In genomic region chr11:117967249-117968015, GRCm38 (mm10) we compare ENCODE assay signal across 9 mouse cellular contexts. TPM values are rescaled to one million over a fixed set of nuclear protein-coding genes. Genes with fewer than 3 reads are reported as not detected.
DNase-seq lines count a peak whose midpoint lies in the region; ATAC-seq and TF ChIP-seq lines count a peak whose summit lies in the region.
"Had no signal": no experiment of that assay in that cellular context is flagged by ENCODE, and none has a peak within 500 bp of the region (broad histone marks: within the 10 kb centered on the region; RNA-seq: fewer than 3 reads in every experiment).

No protein-coding gene starts in this region.

- H3K36me3 ChIP-seq in heart, embryonic 14.5 days (ENCODE audit: control insufficient read depth, insufficient read depth, low read length): peaks cover 5% of the 10 kb centered on the region; the same call in 1 of the 2 replicates
- H3K36me3 ChIP-seq in ES-E14 (ENCODE audit: control insufficient read depth, insufficient read depth, low read length, poor library complexity, severe bottlenecking): peaks cover 27% of the 10 kb centered on the region
- H3K36me3 ChIP-seq in embryonic facial prominence, embryonic 13.5 days: peaks cover 11% of the 10 kb centered on the region; the same call in 1 of the 2 replicates
- no peaks in the 10 kb centered on the region for H3K36me3 ChIP-seq in limb, embryonic 11.5 days (ENCODE audit: control insufficient read depth, insufficient read depth, low read length)
- H3K36me3 ChIP-seq in stomach, embryonic 14.5 days (ENCODE audit: control insufficient read depth, insufficient read depth, low read length): peaks cover 7% of the 10 kb centered on the region; the same call in 1 of the 2 replicates

- no peak for DNase-seq in heart, adult 9 months (ENCODE audit: low spot score in 2 of 2)
- DNase-seq in ES-E14 (ENCODE audit: low read depth, low spot score): no peak
- peak; percentile 38 for DNase-seq in limb, embryonic 11.5 days (ENCODE audit: low spot score)
- no peak for DNase-seq in gastrocnemius, postnatal 10 days
- no peak for DNase-seq in kidney, adult 18-20 months

- H3K4me2 ChIP-seq in heart, embryonic 14.5 days (ENCODE audit: low read length): peak overlapping the region; percentile 97
- H3K4me2 ChIP-seq in embryonic facial prominence, embryonic 13.5 days: peak overlapping the region; percentile 97
- peak overlapping the region; percentile 100 for H3K4me2 ChIP-seq in limb, embryonic 11.5 days (ENCODE audit: low read depth, severe bottlenecking)
- H3K4me2 ChIP-seq in stomach, embryonic 14.5 days (replicated peaks; ENCODE audit: low read depth, low read length): peak overlapping the region; percentile 98

- H3K27ac ChIP-seq in heart, embryonic 14.5 days (replicated peaks in 1 of 2; ENCODE audit: control insufficient read depth in 1 of 2, insufficient read depth in 1 of 2, low read depth in 2 of 2, low read length in 2 of 2): no peak overlapping the region
- H3K27ac ChIP-seq in ES-E14 (ENCODE audit: insufficient read depth, low read depth, low read length, poor library complexity, severe bottlenecking): peak overlapping the region; percentile 86; the same call in 1 of the 2 replicates
- H3K27ac ChIP-seq in embryonic facial prominence, embryonic 13.5 days: no peak overlapping the region
- no peak overlapping the region for H3K27ac ChIP-seq in limb, embryonic 11.5 days (replicated peaks; ENCODE audit: low read depth, low read length)
- no peak overlapping the region for H3K27ac ChIP-seq in stomach, embryonic 14.5 days (ENCODE audit: low read length)

- H3K9me3 ChIP-seq in heart, embryonic 14.5 days (ENCODE audit: control insufficient read depth, low read length): no peaks in the 10 kb centered on the region
- no peaks in the 10 kb centered on the region for H3K9me3 ChIP-seq in ES-E14 (ENCODE audit: control insufficient read depth, insufficient read depth, low read depth, low read length)
- H3K9me3 ChIP-seq in embryonic facial prominence, embryonic 13.5 days: no peaks in the 10 kb centered on the region
- H3K9me3 ChIP-seq in limb, embryonic 11.5 days (ENCODE audit: control insufficient read depth, low read length): no peaks in the 10 kb centered on the region
- H3K9me3 ChIP-seq in stomach, embryonic 14.5 days (ENCODE audit: control insufficient read depth, low read depth, low read length): no peaks in the 10 kb centered on the region

- in situ Hi-C loops in ES-E14 (cut with MboI; ENCODE audit: low sequenced_read_pairs in 2 of 2, unreplicated experiment in 2 of 2): no loop called here

- peaks cover 19% of the 10 kb centered on the region for H3K27me3 ChIP-seq in heart, embryonic 14.5 days (ENCODE audit: control insufficient read depth, insufficient read depth, low read length)
- peaks cover 15% of the 10 kb centered on the region for H3K27me3 ChIP-seq in embryonic facial prominence, embryonic 13.5 days
- H3K27me3 ChIP-seq in limb, embryonic 11.5 days (ENCODE audit: control insufficient read depth, insufficient read depth, low read length): peaks cover 10% of the 10 kb centered on the region
- H3K27me3 ChIP-seq in stomach, embryonic 14.5 days (ENCODE audit: control insufficient read depth, insufficient read depth, low read length): no peaks in the 10 kb centered on the region
- H3K27me3 ChIP-seq: Patski had no signal

- 17% methylated on average over 34 of the region's 34 CpGs for WGBS in heart, embryonic 14.5 days
- 9% methylated on average over 34 of the region's 34 CpGs for WGBS in embryonic facial prominence, embryonic 13.5 days
- 7% methylated on average over 34 of the region's 34 CpGs for WGBS in limb, embryonic 11.5 days
- 8% methylated on average over 32 of the region's 34 CpGs for WGBS in stomach, embryonic 14.5 days

- peak overlapping the region; percentile 75 to 76 for H3K4me3 ChIP-seq in heart, embryonic 14.5 days (ENCODE audit: control insufficient read depth in 1 of 2, insufficient read depth in 1 of 2, low read depth in 1 of 2, low read length in 2 of 2)
- peak overlapping the region; percentile 82 to 87 for H3K4me3 ChIP-seq in ES-E14 (ENCODE audit: insufficient read depth in 1 of 2, low read depth in 1 of 2, low read length in 2 of 2, poor library complexity in 1 of 2, severe bottlenecking in 1 of 2)
- peak overlapping the region; percentile 74 for H3K4me3 ChIP-seq in embryonic facial prominence, embryonic 13.5 days
- H3K4me3 ChIP-seq in limb, embryonic 11.5 days (ENCODE audit: low read depth, low read length): peak overlapping the region; percentile 74
- peak overlapping the region; percentile 46 for H3K4me3 ChIP-seq in stomach, embryonic 14.5 days (ENCODE audit: low read depth, low read length)

- peak overlapping the region; percentile 84 for H3K9ac ChIP-seq in heart, embryonic 14.5 days (ENCODE audit: low read length)
- peak overlapping the region; percentile 90 for H3K9ac ChIP-seq in ES-E14 (ENCODE audit: insufficient read depth, low read depth, low read length, poor library complexity, severe bottlenecking)
- H3K9ac ChIP-seq in embryonic facial prominence, embryonic 13.5 days: peak overlapping the region; percentile 90
- H3K9ac ChIP-seq in limb, embryonic 11.5 days (ENCODE audit: low read length): peak overlapping the region; percentile 87
- peak overlapping the region; percentile 83 for H3K9ac ChIP-seq in stomach, embryonic 14.5 days (replicated peaks; ENCODE audit: low read depth, low read length)

- no peak for ATAC-seq in heart, embryonic 14.5 days (ENCODE audit: insufficient number of reproducible peaks, insufficient read depth, low FRiP score, low read depth)
- ATAC-seq in embryonic facial prominence, embryonic 13.5 days (ENCODE audit: insufficient number of reproducible peaks, insufficient read depth, low FRiP score, low TSS enrichment, low read depth): no peak
- ATAC-seq in limb, embryonic 11.5 days (ENCODE audit: insufficient number of reproducible peaks, low FRiP score, low TSS enrichment, low read depth): no peak
- ATAC-seq in stomach, embryonic 14.5 days (ENCODE audit: insufficient number of reproducible peaks, insufficient read depth, low FRiP score, low read depth): no peak
- ATAC-seq: Patski had no signal

- H3K4me1 ChIP-seq in heart, embryonic 14.5 days (ENCODE audit: control insufficient read depth in 2 of 2, insufficient read depth in 2 of 2, low read length in 2 of 2): peaks cover 31 to 51% of the 10 kb centered on the region in 2 experiments
- H3K4me1 ChIP-seq in ES-E14 (ENCODE audit: control insufficient read depth in 2 of 2, insufficient read depth in 2 of 2, low read length in 2 of 2, poor library complexity in 1 of 2): peaks cover 18 to 34% of the 10 kb centered on the region in 2 experiments
- peaks cover 63% of the 10 kb centered on the region for H3K4me1 ChIP-seq in embryonic facial prominence, embryonic 13.5 days
- peaks cover 51% of the 10 kb centered on the region for H3K4me1 ChIP-seq in limb, embryonic 11.5 days (ENCODE audit: control insufficient read depth, insufficient read depth, low read length)
- peaks cover 47% of the 10 kb centered on the region for H3K4me1 ChIP-seq in stomach, embryonic 14.5 days (ENCODE audit: control insufficient read depth, insufficient read depth, low read length)

TF ChIP-seq in ES-E14, 5 proteins besides CTCF, POLR2A, EP300 and RAD21:
- TF ChIP-seq MAFK (IDR thresholded peaks at IDR 0.05; ENCODE audit: insufficient read depth, low read depth, low read length): no peak
- TF ChIP-seq CHD2 (IDR thresholded peaks at IDR 0.05; ENCODE audit: low read depth, low read length): no peak
- no peak for TF ChIP-seq ZNF384 (IDR thresholded peaks at IDR 0.05; ENCODE audit: low read depth, low read length)
- no peak for TF ChIP-seq ZC3H11A (IDR thresholded peaks at IDR 0.05; ENCODE audit: borderline replicate concordance, low read depth, low read length)
- TF ChIP-seq HCFC1 (IDR thresholded peaks at IDR 0.05; ENCODE audit: borderline replicate concordance, insufficient read depth, low read length): no peak

RNA-seq across cellular contexts. Expression of gene Socs3, which starts 2.4 kb away (rescaled TPM):
- polyA plus RNA-seq in heart, embryonic 14.5 days (2014; fragmentation: Nextera tagmentation; extraction: Ambion mirVana): 2.0 and 2.3 TPM in 2 replicates
- 69.8 and 78.6 TPM in 2 replicates for total RNA-seq in ES-E14 (2012; rRNA removed)
- polyA plus RNA-seq in embryonic facial prominence, embryonic 13.5 days (2015; fragmentation: Nextera tagmentation; extraction: Ambion mirVana): 12.7 and 15.0 TPM in 2 replicates
- 5.4 and 6.7 TPM in 2 replicates for polyA plus RNA-seq in limb, embryonic 11.5 days (2014; fragmentation: Nextera tagmentation; extraction: Ambion mirVana)
- polyA plus RNA-seq in stomach, embryonic 14.5 days (2014; fragmentation: Nextera tagmentation; extraction: Ambion mirVana): 9.2 and 11.5 TPM in 2 replicates
- 1 to 10 TPM; 6.2 to 9.8 TPM for total RNA-seq in gastrocnemius, postnatal 10 days (2021)

RNA-seq across cellular contexts. Expression of gene Pgs1, which starts 18.7 kb away (rescaled TPM):
- 23.1 TPM in 2 replicates for polyA plus RNA-seq in heart, embryonic 14.5 days (2014; fragmentation: Nextera tagmentation; extraction: Ambion mirVana)
- 95.2 and 101 TPM in 2 replicates for total RNA-seq in ES-E14 (2012; rRNA removed)
- 37.4 and 39.5 TPM in 2 replicates for polyA plus RNA-seq in embryonic facial prominence, embryonic 13.5 days (2015; fragmentation: Nextera tagmentation; extraction: Ambion mirVana)
- polyA plus RNA-seq in limb, embryonic 11.5 days (2014; fragmentation: Nextera tagmentation; extraction: Ambion mirVana): 38.4 and 39.3 TPM in 2 replicates
- polyA plus RNA-seq in stomach, embryonic 14.5 days (2014; fragmentation: Nextera tagmentation; extraction: Ambion mirVana): 30.6 and 30.8 TPM in 2 replicates
- total RNA-seq in gastrocnemius, postnatal 10 days (2021): 10 to 100 TPM; 17.8 to 21.6 TPM
